Mouse (Mus musculus) lung, postnatal 0 days (tissue): Measurements from ENCODE around the gene Slc4a11. TPM values are rescaled to one million over a fixed set of nuclear protein-coding genes. Genes with fewer than 3 reads are reported as not detected.

Source experiments
- ATAC-seq: fragments of 200-750 bp; cut with Nextera tagmentation; 2 replicates; pipeline ENCODE4 v1.8.0; 2017; ENCODE audit warnings: moderate library complexity
- DNase-seq: peaks from one replicate; pipeline ENCODE4 v3.0.0-alpha.2; 2016; ENCODE audit warnings: low spot score
- H3K27ac ChIP-seq: fragments of 300-500 bp; sonication (generic); 2 replicates; pipeline ENCODE4 v1.5.1; 2014; ENCODE audit warnings: antibody characterized with exemption, mild to moderate bottlenecking, low read length, mixed read lengths
- H3K27me3 ChIP-seq: fragments of 300-500 bp; sonication (generic); replicated peaks from 2 replicates; pipeline ENCODE4 v1.6.1; 2014; ENCODE audit warnings: low read length, mixed read lengths; ENCODE audit not compliant: insufficient read depth
- H3K36me3 ChIP-seq: fragments of 300-500 bp; sonication (generic); 2 replicates; pipeline ENCODE4 v1.6.1; 2014; ENCODE audit warnings: low read length, mixed read lengths; ENCODE audit not compliant: insufficient read depth
- H3K4me1 ChIP-seq: fragments of 300-500 bp; sonication (generic); 2 replicates; pipeline ENCODE4 v1.6.1; 2014; ENCODE audit warnings: antibody characterized with exemption, low read depth, low read length, mixed read lengths; ENCODE audit not compliant: insufficient read depth
- H3K4me2 ChIP-seq: fragments of 300-500 bp; sonication (generic); replicated peaks from 2 replicates; pipeline ENCODE4 v1.6.1; 2014; ENCODE audit warnings: low read depth, mild to moderate bottlenecking, low read length, moderate library complexity, mixed read lengths
- H3K4me3 ChIP-seq: fragments of 300-500 bp; sonication (generic); 2 replicates; pipeline ENCODE4 v1.5.1; 2014; ENCODE audit warnings: low read depth, low read length
- H3K9ac ChIP-seq: fragments of 300-500 bp; sonication (generic); replicated peaks from 2 replicates; pipeline ENCODE4 v1.6.1; 2014; ENCODE audit warnings: low read depth, mild to moderate bottlenecking
- H3K9me3 ChIP-seq: fragments of 300-500 bp; sonication (generic); 2 replicates; pipeline ENCODE4 v1.6.1; 2016; ENCODE audit warnings: low read length, mixed read lengths
- CTCF ChIP-seq: IDR thresholded peaks from 2 replicates; pipeline ENCODE4 v1.5.1; 2016; ENCODE audit warnings: antibody characterized with exemption, mild to moderate bottlenecking
- EP300 ChIP-seq: IDR thresholded peaks from 2 replicates; pipeline ENCODE4 v1.6.1; 2016; ENCODE audit warnings: antibody characterized with exemption, mild to moderate bottlenecking, control low read depth
- WGBS: fragments of 180-500 bp; shearing (Covaris S2); extraction: QIAGEN DNeasy Blood & Tissue Kit; methylation state at CpG from one replicate; pipeline ENCODE4 v1.1.7; 2014; 5-methylcytosine and 5-hydroxymethylcytosine counted together
- polyA plus RNA-seq: library from polyadenylated mRNA; unstranded; fragments of >200 nt; fragmentation: Nextera tagmentation; extraction: Ambion mirVana; gene quantifications from 2 replicates; pipeline ENCODE4 v1.2.1, GENCODE M21; 2015

Slc4a11 gene
- 0.21 and 0.37 TPM in 2 replicates for polyA plus RNA-seq

DNA sequence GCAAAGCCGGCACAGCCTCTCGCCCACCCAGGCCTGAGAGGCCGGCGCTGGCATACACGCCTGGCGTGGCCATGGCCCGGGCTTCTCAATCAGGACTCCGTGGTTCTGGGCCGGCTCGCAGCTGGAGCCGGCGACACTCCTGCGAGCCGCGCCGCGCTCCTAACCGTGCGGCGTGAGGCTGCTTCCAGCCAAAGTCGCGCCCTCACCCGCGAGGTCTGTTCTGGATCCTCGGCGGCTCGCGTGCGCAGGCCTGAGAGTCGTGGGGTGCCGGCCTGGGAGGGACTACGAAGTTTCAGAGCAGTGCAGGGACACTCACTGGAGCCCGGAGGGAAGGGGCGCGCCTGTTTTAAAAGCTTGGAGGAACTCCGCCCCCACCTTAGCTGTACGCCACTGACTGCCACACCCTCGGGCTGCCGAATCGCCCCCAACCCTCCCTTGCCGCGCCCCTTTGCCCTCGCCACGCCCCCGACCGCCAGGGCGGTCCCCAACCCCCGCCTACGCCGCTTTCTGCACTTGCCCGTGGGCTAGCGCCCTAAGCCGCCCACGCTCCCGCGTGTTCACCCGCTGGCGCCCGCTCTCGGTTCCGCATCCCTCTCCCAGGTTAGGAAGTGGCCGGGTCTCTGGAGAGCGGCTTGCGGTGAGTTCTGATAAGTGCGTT is at the start of gene Slc4a11:
Gene Slc4a11 (minus strand): TSS at position 367 of the 658 bp plus-strand sequence.
- under 1% methylated on average over 64 of the region's 65 CpGs for WGBS
- Histone ChIP-seq H3K4me1 (peaks cover 6% of the 10 kb centered on the region), H3K27me3 (peaks cover 12% of the 10 kb centered on the region; the same call in 1 of the 2 replicates), H3K27ac (no peak within 1 kb of the TSS), H3K36me3 (no peaks in the 10 kb centered on the region), H3K4me2 (peak within 1 kb of the TSS; percentile 98), H3K9ac (peak within 1 kb of the TSS; percentile 34; the same call in 1 of the 2 replicates), H3K9me3 (no peaks in the 10 kb centered on the region), H3K4me3 (peak within 1 kb of the TSS; percentile 46)
- peak; percentile 74 for ATAC-seq
- DNase-seq, result peak; percentile 63
- TF ChIP-seq CTCF, result no peak
- TF ChIP-seq EP300, result no peak

DNA sequence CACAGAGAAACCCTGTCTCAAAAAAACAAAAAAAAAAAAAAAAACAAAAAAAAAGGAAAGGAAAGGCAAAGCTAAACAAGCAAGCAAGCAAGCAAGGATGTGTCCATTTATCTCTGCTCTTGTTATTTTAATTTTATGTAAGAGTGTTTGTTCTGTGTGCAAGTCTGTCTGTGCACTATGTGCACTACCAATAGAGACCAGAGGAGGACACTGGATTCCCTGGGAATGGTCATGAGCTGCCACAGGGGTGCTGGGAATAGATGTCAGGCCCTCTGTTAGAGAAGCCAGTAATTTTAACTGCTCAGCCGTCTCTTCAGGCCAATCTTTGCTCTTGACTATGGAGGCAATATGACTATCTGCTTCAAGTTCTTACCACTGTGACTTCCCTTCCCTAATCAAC is 46.3 kb upstream of the Slc4a11 start:
- H3K27ac ChIP-seq, result no peak overlapping the region
- H3K4me2 ChIP-seq, result no peak overlapping the region
- no peak overlapping the region for H3K9ac ChIP-seq
- H3K4me3 ChIP-seq, result no peak overlapping the region
- 100% methylated on average over 1 of the region's 1 CpGs for WGBS
- H3K9me3 ChIP-seq, result no peaks in the 10 kb centered on the region
- TF ChIP-seq EP300 (no peak), CTCF (no peak)
- DNase-seq (no peak), ATAC-seq (no peak)
- H3K27me3 ChIP-seq, result no peaks in the 10 kb centered on the region
- H3K36me3 ChIP-seq, result peaks cover 58% of the 10 kb centered on the region
- no peaks in the 10 kb centered on the region for H3K4me1 ChIP-seq

DNA sequence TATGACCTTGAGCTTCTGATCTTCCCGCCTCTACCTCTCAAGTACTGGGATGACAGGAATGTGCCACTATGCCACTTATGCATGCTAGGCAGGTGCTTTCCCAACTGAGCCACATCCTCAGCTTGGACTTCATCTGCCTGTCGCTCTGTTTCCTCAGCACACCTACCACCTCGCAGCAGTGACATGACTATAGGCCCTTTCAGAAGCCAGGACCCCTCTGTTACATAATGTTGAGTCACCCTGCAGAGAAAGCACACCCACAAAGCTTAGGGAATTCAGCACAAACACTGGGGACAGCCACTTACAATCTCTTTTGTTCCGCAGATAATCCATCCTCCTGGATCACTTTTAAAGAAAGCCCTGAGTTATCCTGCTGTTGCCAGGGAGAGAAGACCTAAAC is 42.8 kb upstream of the Slc4a11 start:
- no peaks in the 10 kb centered on the region for H3K27me3 ChIP-seq
- no peak overlapping the region for H3K4me2 ChIP-seq
- H3K9me3 ChIP-seq, result no peaks in the 10 kb centered on the region
- H3K4me3 ChIP-seq, result no peak overlapping the region
- H3K9ac ChIP-seq, result no peak overlapping the region
- H3K36me3 ChIP-seq, result peaks cover 39% of the 10 kb centered on the region
- 64% methylated on average over 4 of the region's 4 CpGs for WGBS
- DNase-seq (no peak), ATAC-seq (no peak)
- H3K4me1 ChIP-seq, result no peaks in the 10 kb centered on the region
- no peak overlapping the region for H3K27ac ChIP-seq
- TF ChIP-seq CTCF (no peak), EP300 (no peak)

DNA sequence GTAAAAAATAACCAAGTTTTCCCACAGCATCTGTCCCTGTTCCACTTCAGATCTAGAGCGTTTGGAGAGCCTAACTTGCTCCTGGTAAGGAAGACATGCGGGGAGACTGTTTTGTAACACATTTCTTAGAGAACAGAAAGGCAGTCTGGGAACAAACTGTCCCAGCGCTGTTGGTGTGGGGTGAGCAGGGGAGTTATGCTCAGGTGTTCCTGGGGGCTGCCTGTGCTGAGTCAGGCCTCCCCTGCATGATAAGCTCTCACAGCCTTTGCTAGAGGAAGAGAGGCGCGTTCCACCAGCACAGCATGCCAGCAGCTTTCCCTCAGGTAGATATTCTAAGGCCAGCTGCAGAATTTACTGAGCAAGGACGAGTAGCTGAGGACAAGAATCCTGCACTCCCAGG is 40.7 kb upstream of the Slc4a11 start:
- no peak for ATAC-seq
- H3K4me3 ChIP-seq, result no peak overlapping the region
- no peak overlapping the region for H3K9ac ChIP-seq
- 82% methylated on average over 6 of the region's 6 CpGs for WGBS
- peaks cover 24% of the 10 kb centered on the region; the same call in 1 of the 2 replicates for H3K36me3 ChIP-seq
- no peak overlapping the region for H3K27ac ChIP-seq
- H3K27me3 ChIP-seq, result no peaks in the 10 kb centered on the region
- no peak overlapping the region for H3K4me2 ChIP-seq
- TF ChIP-seq CTCF (no peak), EP300 (no peak)
- H3K9me3 ChIP-seq, result no peaks in the 10 kb centered on the region
- no peaks in the 10 kb centered on the region for H3K4me1 ChIP-seq
- no peak for DNase-seq

DNA sequence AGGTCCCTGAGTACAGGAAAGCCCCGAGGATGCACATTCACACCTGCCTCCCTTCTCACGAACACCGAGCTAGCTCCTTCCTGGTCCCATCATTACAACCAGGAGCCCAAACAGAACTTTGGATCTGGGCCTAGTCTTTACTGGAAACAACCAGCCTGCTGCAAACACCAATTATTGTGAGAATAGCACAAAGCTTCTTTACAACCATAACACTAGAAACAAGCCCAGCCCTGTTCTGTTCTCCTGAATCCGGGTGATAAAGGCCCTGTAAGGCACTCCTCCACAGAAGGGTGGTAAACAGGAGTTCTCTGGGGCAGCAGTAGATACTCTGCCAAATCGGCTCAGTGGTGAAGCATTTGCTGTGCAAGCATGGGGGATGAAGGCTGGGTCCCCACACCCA is 38.0 kb upstream of the Slc4a11 start:
- no peaks in the 10 kb centered on the region for H3K4me1 ChIP-seq
- no peaks in the 10 kb centered on the region for H3K27me3 ChIP-seq
- no peak overlapping the region for H3K27ac ChIP-seq
- TF ChIP-seq CTCF (no peak), EP300 (no peak)
- H3K9me3 ChIP-seq, result no peaks in the 10 kb centered on the region
- H3K4me2 ChIP-seq, result no peak overlapping the region
- DNase-seq (no peak), ATAC-seq (no peak)
- H3K4me3 ChIP-seq, result no peak overlapping the region
- H3K36me3 ChIP-seq, result peaks cover 22% of the 10 kb centered on the region
- H3K9ac ChIP-seq, result no peak overlapping the region
- 83% methylated on average over 5 of the region's 5 CpGs for WGBS

DNA sequence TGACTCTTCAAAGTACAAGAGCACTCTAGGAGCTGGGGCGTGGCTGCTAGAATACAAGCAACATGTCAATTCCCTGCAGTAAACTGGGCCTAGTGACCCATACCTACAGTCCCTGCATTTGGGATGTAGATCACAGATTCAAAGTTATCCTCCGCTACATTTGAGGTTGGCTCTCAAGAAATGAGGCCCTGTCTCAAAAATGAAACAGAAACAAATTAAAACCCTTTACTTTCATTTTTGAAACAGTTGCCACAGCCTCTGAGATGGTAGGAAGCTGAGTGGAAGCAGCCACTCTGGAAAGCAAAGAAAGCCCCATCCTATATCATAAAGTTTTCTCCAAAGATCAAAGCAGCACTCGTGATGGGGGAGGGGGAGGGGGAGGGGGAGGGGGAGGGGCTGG is 36.1 kb upstream of the Slc4a11 start:
- 97% methylated on average over 2 of the region's 3 CpGs for WGBS
- no peaks in the 10 kb centered on the region for H3K4me1 ChIP-seq
- H3K27me3 ChIP-seq, result no peaks in the 10 kb centered on the region
- H3K36me3 ChIP-seq, result peaks cover 27% of the 10 kb centered on the region
- no peak for TF ChIP-seq EP300
- no peaks in the 10 kb centered on the region for H3K9me3 ChIP-seq
- H3K4me3 ChIP-seq, result no peak overlapping the region
- no peak overlapping the region for H3K27ac ChIP-seq
- no peak for DNase-seq
- H3K9ac ChIP-seq, result no peak overlapping the region
- H3K4me2 ChIP-seq, result no peak overlapping the region
- ATAC-seq, result no peak

DNA sequence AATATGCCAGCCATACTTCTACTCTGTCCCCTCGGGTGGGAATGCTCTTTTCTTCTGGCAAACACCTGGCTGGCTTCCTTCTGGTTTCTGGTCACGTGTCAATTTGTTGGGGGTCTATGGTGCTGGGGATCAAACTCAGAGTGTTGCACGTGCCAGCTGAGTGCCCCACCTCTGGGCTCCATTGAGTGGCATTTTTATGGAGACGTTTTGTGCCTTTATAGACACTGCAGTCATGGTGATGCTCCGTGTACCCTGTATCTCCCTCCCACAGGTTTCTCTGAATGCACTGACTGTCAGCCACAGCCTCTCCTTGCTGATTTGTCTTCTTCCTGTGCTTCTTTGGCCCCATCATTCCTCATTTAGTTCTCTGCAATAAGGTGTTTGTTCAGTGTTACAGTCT is 34.5 kb upstream of the Slc4a11 start:
- TF ChIP-seq EP300, result no peak
- TF ChIP-seq CTCF, result no peak
- no peak for ATAC-seq
- Histone ChIP-seq H3K9me3 (no peaks in the 10 kb centered on the region), H3K9ac (no peak overlapping the region), H3K27ac (no peak overlapping the region), H3K27me3 (no peaks in the 10 kb centered on the region), H3K4me2 (no peak overlapping the region), H3K4me3 (no peak overlapping the region), H3K36me3 (peaks cover 34% of the 10 kb centered on the region), H3K4me1 (no peaks in the 10 kb centered on the region)
- WGBS, result 65% methylated on average over 5 of the region's 5 CpGs
- no peak for DNase-seq
